In genomic region chr2:128850036-128850435, GRCm38 (mm10) we compare ENCODE assay signal across 23 mouse cellular contexts. TPM values are rescaled to one million over a fixed set of nuclear protein-coding genes. Genes with fewer than 3 reads are reported as not detected.
DNase-seq lines count a peak whose midpoint lies in the region; ATAC-seq and TF ChIP-seq lines count a peak whose summit lies in the region.
"Had no signal": no experiment of that assay in that cellular context is flagged by ENCODE, and none has a peak within 500 bp of the region (broad histone marks: within the 10 kb centered on the region; RNA-seq: fewer than 3 reads in every experiment).

No protein-coding gene starts in this region.

- H3K9me3 ChIP-seq in heart, embryonic 14.5 days (ENCODE audit: control insufficient read depth, low read length) = no peaks in the 10 kb centered on the region
- no peaks in the 10 kb centered on the region for H3K9me3 ChIP-seq in heart, postnatal 0 days (replicated peaks; ENCODE audit: control insufficient read depth, low read length)
- H3K9me3 ChIP-seq: forebrain, embryonic 10.5 days; forebrain, embryonic 13.5 days; hindbrain, embryonic 12.5 days; hindbrain, embryonic 15.5 days had no signal

- no peak for TF ChIP-seq CTCF in heart, postnatal 0 days (IDR thresholded peaks at IDR 0.05; ENCODE audit: low read depth)

- DNase-seq in heart, adult 11 months = peak; percentile 78
- no peak for DNase-seq in heart, adult 9 months (ENCODE audit: low spot score in 2 of 2)
- DNase-seq in heart, postnatal 25 days (ENCODE audit: low spot score) = no peak
- peak; percentile 52 for DNase-seq in heart, postnatal 0 days (ENCODE audit: low spot score)
- DNase-seq in heart, postnatal 14 days = no peak
- DNase-seq in adipocyte (ENCODE audit: low spot score) = peak; percentile 58
- DNase-seq: adrenal gland, postnatal 10 days; adrenal gland, postnatal 36 days; cerebellum, adult 18-20 months; cerebellum, adult 9-10 months; gastrocnemius, postnatal 10 days; gastrocnemius, postnatal 36 days; kidney, adult 2 months had no signal

- peak overlapping the region; percentile 25 to 62; a peak in 3 of 4 replicates for H3K27ac ChIP-seq in heart, embryonic 14.5 days (replicated peaks in 1 of 2; ENCODE audit: control insufficient read depth in 1 of 2, insufficient read depth in 1 of 2, low read depth in 2 of 2, low read length in 2 of 2)
- H3K27ac ChIP-seq in heart, postnatal 0 days (ENCODE audit: low read depth) = peak overlapping the region; percentile 57
- H3K27ac ChIP-seq: forebrain, embryonic 10.5 days; forebrain, embryonic 13.5 days; hindbrain, embryonic 12.5 days; hindbrain, embryonic 15.5 days had no signal

- H3K9ac ChIP-seq in heart, embryonic 14.5 days (ENCODE audit: low read length) = no peak overlapping the region
- H3K9ac ChIP-seq in heart, postnatal 0 days (replicated peaks; ENCODE audit: low read depth, low read length) = no peak overlapping the region
- H3K9ac ChIP-seq: forebrain, embryonic 13.5 days; hindbrain, embryonic 12.5 days; hindbrain, embryonic 15.5 days had no signal

- H3K4me1 ChIP-seq in heart, embryonic 14.5 days (ENCODE audit: control insufficient read depth in 2 of 2, insufficient read depth in 2 of 2, low read length in 2 of 2) = peaks cover 3 to 15% of the 10 kb centered on the region in 2 experiments
- H3K4me1 ChIP-seq in heart, postnatal 0 days (ENCODE audit: control insufficient read depth, insufficient read depth) = 0 out of 2 replicates have a peak, but pooled peaks cover 4% of the 10 kb centered on the region
- H3K4me1 ChIP-seq: forebrain, embryonic 10.5 days; forebrain, embryonic 13.5 days; hindbrain, embryonic 12.5 days; hindbrain, embryonic 15.5 days had no signal

- TF ChIP-seq EP300 in heart, postnatal 0 days (IDR thresholded peaks at IDR 0.05; ENCODE audit: low read depth) = no peak

- H3K36me3 ChIP-seq in heart, embryonic 14.5 days (ENCODE audit: control insufficient read depth, insufficient read depth, low read length) = peaks cover 80% of the 10 kb centered on the region
- peaks cover 57% of the 10 kb centered on the region for H3K36me3 ChIP-seq in heart, postnatal 0 days (replicated peaks; ENCODE audit: control insufficient read depth, insufficient read depth, low read length)

- H3K4me3 ChIP-seq in heart, embryonic 14.5 days (ENCODE audit: control insufficient read depth in 1 of 2, insufficient read depth in 1 of 2, low read depth in 1 of 2, low read length in 2 of 2) = no peak overlapping the region
- no peak overlapping the region for H3K4me3 ChIP-seq in heart, postnatal 0 days (ENCODE audit: low read depth, low read length)
- H3K4me3 ChIP-seq: forebrain, embryonic 10.5 days; forebrain, embryonic 13.5 days; hindbrain, embryonic 12.5 days; hindbrain, embryonic 15.5 days had no signal

- H3K27me3 ChIP-seq in heart, embryonic 14.5 days (ENCODE audit: control insufficient read depth, insufficient read depth, low read length) = no peaks in the 10 kb centered on the region
- no peaks in the 10 kb centered on the region for H3K27me3 ChIP-seq in heart, postnatal 0 days (ENCODE audit: control insufficient read depth, insufficient read depth, low read length)
- H3K27me3 ChIP-seq: forebrain, embryonic 13.5 days; hindbrain, embryonic 12.5 days; hindbrain, embryonic 15.5 days had no signal

- 52% methylated on average over 2 of the region's 2 CpGs for WGBS in heart, embryonic 14.5 days
- 55% methylated on average over 2 of the region's 2 CpGs for WGBS in heart, postnatal 0 days

- intact Hi-C loops in heart, postnatal 25 days (cut with DNase I) = no loop called here
- intact Hi-C loops in heart, postnatal 14 days (cut with DNase I) = no loop called here

- H3K4me2 ChIP-seq in heart, embryonic 14.5 days (ENCODE audit: low read length) = no peak overlapping the region
- H3K4me2 ChIP-seq in heart, postnatal 0 days (ENCODE audit: low read depth, low read length) = no peak overlapping the region
- H3K4me2 ChIP-seq: forebrain, embryonic 13.5 days; hindbrain, embryonic 12.5 days; hindbrain, embryonic 15.5 days had no signal

- no peak for ATAC-seq in heart, embryonic 14.5 days (ENCODE audit: insufficient number of reproducible peaks, insufficient read depth, low FRiP score, low read depth)
- ATAC-seq in heart, postnatal 0 days (ENCODE audit: insufficient read depth, low read depth) = peak; percentile 84
- ATAC-seq: activated CD4-positive, CD25-positive, alpha-beta regulatory T cell, adult 4 months; forebrain, embryonic 13.5 days; forebrain, embryonic 16.5 days; intestine, postnatal 0 days had no signal

RNA-seq across cellular contexts. Expression of gene Fbln7, which starts 12.7 kb away (rescaled TPM):
- 0.93 and 0.96 TPM in 2 replicates for polyA plus RNA-seq in heart, embryonic 14.5 days (2014; fragmentation: Nextera tagmentation; extraction: Ambion mirVana)
- under 1 TPM; 0.50 to 0.57 TPM for total RNA-seq in heart, postnatal 25 days (2021)
- 0.93 TPM in 1 of 2 replicates, not detected in the other for total RNA-seq in heart, postnatal 0 days (2014; rRNA removed; ENCODE audit: low replicate concordance)
- 0.42 and 0.62 TPM in 2 replicates for polyA plus RNA-seq in heart, postnatal 0 days (2015; fragmentation: Nextera tagmentation; extraction: Ambion mirVana)
- total RNA-seq in heart, postnatal 14 days (2021) = under 1 TPM; 0.73 to 0.98 TPM
- total RNA-seq: granulocyte monocyte progenitor cell, adult 5-6 weeks; hematopoietic stem cell, adult 5-6 weeks had no signal
- polyA plus RNA-seq: activated CD4-positive, CD25-positive, alpha-beta regulatory T cell, adult 4 months had no signal

RNA-seq across cellular contexts. Expression of gene Tmem87b, which starts 32.1 kb away (rescaled TPM):
- polyA plus RNA-seq in heart, embryonic 14.5 days (2014; fragmentation: Nextera tagmentation; extraction: Ambion mirVana) = 27.3 and 27.9 TPM in 2 replicates
- total RNA-seq in heart, postnatal 25 days (2021) = 10 to 100 TPM; 20.1 to 24.8 TPM
- 23.7 and 27.9 TPM in 2 replicates for total RNA-seq in heart, postnatal 0 days (2014; rRNA removed; ENCODE audit: low replicate concordance)
- 25.8 and 29.5 TPM in 2 replicates for polyA plus RNA-seq in heart, postnatal 0 days (2015; fragmentation: Nextera tagmentation; extraction: Ambion mirVana)
- 10 to 100 TPM; 23.3 to 23.4 TPM for total RNA-seq in heart, postnatal 14 days (2021)

Comparison
In these comparisons a context has a peak if more than half of its experiments do, and no peak if none do; other contexts are left out.
1. DNase-seq: peak in heart, adult 11 months (single experiment), heart, postnatal 0 days (single experiment) and adipocyte (single experiment); none in heart, adult 9 months (0 of 2), heart, postnatal 25 days (single experiment) and heart, postnatal 14 days (0 of 2).